Mouse (Mus musculus): ENCODE results near the gene Ncoa1.
A peak's percentile ranks its signal among the peaks of the same experiment; 100 is the strongest.
"Not testable (repeated sequence)": the region's sequence is repeated elsewhere in the genome, so short reads cannot be mapped to it uniquely, and the experiment has no call there.

Gene Ncoa1

DNA sequence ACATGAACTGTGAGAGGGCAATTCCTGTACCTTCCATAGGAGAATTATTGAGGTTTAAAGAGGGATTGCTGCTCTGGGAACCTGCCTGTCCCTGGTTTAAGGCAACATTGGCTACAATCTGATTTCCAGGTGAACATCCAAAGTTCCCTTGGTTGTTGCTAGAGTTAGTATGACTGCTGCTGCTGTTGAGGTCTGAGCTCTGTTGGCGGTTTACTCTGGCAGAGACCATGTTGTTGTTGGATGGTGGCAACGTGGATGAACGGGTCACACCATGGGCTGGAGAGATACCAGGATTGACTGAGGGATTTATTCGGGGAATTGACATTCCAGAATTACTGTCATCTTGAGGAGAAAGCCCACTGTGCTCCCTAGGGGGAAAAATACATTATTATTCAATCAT lies 181.1 kb downstream of the Ncoa1 start:
- no peak for DNase-seq

DNA sequence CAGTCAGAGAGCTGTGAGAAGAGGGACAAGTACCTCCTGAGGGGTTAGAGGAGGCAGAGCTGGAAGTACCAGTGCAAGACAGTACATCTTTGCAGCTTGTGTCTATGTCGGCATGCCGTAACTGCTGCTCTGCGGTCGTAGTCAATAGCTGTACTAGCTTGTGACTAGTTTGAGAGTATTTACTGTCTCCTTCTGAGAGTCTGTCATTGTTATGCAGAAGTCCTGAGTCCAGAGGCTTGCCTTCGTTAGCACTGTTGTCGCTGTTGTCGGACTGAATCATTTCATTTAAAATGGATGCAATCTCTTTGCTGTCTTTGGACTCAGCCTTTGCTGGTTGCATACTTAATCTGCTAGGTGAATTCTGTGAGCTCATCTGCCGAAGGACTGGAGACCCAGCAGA lies 181.7 kb downstream of the Ncoa1 start:
- no peak for DNase-seq

DNA sequence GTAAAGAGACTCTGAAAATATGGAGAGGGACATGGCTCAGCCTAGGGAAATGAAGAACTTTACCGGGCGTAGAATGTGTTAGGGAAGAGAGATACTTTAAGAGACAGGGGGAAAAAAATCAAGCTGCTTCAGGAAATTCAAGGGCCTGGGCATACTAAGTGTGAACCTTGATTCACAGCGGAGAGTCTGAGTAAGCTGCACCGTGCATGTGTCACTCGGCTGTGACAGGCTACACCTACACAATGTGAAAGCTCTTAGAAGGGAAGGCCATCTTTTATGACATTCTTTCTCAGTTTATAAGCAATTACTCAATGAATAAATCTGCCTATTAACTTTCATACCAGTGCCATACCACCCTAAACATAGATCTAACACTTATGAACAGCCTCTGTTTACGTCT lies 183.2 kb downstream of the Ncoa1 start:
- DNase-seq = no peak

DNA sequence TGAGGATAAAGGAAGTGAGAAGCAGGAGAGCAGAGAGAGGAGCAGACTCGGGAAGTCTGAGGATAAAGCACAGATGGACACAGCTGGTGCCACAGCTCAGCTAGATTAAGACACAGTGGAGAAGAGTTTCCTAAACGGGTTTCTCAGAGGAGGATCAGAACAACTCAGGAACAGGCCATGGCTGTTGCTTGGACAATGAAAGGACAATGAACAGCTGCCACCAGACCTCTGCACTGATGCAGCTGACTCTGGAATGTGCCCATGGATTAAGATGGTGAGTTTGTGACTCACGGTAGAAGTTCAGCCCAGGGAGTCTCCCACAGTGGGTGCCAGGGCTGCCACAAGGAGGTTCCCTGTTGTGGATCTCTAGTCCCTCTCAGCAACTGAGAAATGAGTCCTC lies 191.8 kb downstream of the Ncoa1 start:
- DNase-seq = no peak

DNA sequence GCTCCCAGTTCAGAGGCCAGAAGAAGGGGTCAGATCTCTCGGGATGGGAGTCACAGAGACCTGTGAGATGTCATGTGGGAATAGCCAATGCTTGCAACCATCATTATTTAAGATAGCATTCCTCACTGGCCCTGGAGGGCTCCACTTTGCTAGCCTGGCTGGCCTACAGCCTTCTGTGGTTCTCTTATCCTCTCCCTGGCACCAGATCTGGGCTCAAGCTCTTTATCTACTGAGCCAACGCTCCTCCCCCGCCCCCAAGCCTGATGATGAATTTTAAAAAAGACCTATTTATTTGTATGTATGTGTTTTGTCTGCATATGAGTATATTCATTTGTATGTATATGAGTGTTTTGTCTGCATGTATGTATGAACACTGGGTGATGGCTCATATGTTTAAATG lies 197.1 kb downstream of the Ncoa1 start:
- no peak for DNase-seq

DNA sequence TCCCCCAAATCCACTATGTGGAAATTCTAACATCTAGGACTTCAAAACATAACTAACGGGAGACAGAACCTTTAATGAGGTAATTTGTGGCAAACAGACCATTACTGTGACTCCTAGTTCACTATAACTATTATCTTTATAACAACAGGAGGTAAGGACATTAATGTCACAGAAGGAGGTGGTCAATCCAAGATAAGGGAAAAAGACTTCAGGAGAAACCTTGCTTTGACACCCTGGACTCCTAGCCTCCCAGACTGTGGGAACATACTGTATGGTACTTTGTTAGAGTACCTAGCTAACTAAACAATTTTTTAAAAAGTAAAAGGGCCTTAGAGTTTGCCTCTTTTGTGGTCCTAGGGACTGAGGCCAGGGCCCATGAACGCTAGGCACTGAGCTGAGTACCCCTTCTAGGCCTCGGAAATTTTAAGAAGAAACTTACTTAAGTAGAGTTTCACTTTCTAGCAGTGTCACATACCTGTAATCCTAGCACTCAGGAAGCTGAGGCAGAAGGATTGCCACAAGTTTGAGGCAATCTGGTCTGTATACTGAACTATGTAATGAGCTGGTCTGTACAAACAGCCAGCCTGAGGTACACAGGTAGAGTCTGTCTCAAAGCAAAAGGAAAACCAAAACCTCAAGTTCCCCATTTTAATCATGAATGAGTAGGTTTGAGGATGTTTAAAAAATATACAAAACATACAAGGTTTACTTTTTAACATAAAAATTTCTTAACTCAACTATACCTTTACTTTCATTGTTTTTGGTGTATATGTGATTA lies 197.8 kb downstream of the Ncoa1 start:
- DNase-seq = no peak

DNA sequence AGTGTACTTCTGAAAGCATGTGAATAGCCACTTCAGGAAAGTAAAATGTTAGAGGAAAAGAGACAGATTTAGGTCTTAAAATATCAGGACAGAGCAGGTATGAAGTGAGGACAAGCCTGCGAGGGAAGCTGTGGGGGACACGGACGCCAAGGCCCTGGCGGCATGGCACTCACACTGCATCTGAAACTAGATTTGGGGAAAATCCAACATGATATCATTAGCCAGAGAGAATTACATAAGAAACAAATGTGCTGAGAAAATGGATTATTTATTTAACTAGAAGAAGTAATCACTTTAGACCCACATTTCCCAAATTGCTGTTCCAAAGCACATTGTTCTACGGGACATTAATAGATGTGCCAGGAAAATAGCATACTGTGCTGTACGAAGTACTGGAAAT lies 205.9 kb downstream of the Ncoa1 start:
- DNase-seq = peak; percentile 41

DNA sequence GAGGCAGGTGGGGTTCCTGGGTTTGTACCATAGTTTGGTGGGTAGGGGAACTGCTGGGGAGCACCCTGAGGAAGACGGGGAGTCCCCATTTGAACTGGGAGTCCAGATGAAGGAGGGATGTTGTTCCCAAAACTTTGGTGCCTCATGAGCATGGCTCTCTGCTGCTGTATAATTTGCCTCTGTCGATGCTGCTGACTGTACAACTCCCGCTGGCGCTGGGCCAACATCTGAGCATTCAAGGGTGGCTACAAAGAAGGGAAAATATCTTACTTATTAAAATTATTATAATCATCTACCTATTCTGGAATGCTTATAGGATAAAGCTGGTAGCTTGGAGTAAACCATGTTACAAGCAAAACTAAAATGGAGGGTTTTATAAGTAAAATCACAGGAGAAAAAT lies 209.2 kb downstream of the Ncoa1 start:
- DNase-seq = no peak

DNA sequence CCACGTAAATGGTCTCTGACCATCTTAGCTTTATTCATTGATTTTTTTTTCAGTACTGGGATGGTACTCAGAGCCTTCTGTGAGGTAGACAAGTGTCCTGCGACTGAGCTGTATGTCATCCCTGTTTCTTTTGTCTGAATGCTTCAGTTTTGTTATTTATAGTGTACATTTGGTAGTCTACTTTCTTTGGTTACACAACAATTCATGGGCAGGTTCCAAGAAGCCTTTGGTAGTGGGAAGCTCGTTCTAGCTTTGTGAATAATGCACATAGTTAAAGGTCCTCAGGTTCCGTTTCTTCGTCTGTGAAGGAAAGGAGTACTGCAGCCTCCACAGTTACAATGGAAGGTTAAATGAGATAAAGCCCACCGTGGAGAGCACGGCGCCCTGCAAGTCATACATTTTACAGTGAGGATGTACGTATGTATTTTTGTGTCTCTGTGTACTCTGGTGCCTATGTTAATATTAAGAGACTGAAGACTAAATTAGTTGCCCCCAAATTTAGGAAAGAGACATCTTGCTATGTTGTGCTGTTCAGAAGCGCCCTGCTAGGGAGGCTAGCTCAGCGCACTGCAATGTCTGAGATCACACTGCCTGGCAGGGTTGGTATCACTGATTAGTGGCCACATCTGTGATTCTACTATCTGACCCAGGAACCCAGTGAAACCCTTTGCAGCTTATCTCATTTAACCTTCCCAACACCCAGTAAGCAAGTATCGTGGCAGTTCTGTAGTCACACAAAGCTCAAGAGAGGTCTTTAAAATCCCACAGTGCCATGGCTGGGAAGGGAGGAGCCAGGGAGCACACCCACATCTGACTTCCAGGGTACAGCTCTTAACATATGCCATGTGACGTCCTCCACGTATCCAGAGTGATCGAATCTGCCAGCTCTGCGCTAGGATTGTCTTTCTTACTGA lies 224.0 kb downstream of the Ncoa1 start:
- DNase-seq = no peak

DNA sequence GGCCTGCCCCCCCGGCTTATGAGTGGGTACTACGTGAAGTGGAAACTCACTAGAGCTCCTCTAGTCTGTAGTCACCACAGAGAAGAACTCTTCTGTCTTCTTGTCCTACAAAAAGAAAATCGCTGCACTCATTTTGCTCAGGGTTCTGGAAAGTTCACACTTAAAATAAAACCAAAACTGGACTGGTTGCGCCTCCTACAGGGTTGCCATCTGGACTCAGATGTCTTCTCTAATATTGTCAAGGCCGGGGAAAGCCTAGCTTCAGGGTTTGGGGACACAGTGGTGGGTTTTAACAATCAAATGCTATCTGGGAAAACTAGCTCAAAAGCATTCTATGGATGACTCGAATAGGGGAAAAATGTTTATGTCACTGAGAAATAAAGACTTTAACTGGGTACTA lies 227.2 kb downstream of the Ncoa1 start:
- no peak for DNase-seq

DNA sequence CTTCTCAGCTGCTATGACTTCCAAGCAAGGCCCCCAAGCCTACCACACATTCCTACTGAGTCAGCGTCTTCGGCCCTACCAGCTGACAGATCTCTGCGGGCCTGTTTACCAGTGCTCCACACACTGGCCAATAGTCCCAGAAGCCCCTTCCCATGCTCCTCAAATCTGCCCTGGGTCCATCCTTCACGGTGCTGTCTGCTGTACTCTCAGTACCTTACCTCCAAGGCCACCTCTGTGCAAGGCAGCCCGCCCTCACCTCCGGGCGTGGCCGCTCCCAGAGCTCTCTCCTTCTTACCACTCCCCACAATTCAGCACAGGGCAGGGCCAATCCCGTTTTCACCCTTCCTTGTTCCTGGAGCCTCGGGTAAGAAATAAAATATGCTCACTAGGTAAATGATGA lies 231.2 kb downstream of the Ncoa1 start:
- no peak for DNase-seq

DNA sequence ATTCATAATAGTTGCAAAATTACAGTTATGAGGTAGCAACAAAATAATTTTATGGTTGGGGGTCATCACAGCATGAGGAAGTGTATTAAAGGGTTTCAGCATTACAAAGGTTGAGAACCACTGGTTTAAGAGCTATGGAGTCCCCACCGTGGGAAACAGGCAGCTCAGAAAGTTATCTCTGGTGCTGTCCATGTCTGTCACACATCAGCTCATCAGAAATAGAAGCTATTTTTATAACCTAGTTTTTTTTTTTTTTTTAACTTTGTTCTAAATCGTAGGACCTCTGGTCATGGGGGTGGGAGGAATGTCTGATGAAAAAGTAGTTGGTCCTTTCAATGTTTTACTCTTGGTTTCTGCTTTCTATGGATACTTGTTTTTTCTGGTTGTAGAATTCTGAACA lies 233.2 kb downstream of the Ncoa1 start:
- DNase-seq = no peak

DNA sequence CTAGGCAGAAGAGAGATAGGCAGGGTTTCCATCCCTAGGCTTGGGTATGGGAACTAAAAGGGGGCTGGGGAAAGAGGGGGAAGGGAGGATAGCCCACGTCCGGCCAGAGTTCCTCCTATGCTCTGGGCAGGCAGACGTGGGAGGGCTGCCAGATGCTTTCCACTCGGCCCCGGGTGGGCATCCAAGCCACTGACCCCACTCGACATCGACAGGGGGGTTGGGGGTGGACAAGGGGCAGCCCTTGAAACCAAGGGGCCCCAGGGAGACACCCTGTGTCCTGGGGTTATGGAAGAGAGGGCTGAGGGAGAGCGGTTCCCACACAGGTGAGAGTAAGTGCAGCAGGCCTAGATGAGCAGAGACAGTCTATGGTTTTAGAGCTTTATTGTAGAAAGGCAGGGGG lies 236.7 kb downstream of the Ncoa1 start:
- DNase-seq = not testable (repeated sequence)

DNA sequence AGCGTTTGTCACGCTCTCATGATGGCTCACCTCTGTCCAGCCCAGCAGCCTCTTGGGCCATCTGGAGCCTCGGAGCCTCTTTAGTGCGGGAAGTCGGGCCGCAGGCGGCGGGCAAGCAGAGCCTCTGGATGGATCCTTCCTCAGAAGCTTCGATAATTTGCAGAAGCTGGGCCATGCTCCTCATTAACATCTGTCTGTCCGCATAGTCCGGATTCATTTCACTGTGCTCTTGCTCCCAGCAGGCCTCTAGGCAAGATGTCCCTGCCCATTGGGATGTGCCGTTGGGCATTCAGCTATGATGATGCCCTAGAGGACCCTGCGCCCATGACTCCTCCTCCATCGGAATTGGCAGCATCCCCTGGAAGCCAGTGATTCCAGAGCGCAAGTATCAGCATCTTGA lies 239.5 kb downstream of the Ncoa1 start:
- no peak for DNase-seq

DNA sequence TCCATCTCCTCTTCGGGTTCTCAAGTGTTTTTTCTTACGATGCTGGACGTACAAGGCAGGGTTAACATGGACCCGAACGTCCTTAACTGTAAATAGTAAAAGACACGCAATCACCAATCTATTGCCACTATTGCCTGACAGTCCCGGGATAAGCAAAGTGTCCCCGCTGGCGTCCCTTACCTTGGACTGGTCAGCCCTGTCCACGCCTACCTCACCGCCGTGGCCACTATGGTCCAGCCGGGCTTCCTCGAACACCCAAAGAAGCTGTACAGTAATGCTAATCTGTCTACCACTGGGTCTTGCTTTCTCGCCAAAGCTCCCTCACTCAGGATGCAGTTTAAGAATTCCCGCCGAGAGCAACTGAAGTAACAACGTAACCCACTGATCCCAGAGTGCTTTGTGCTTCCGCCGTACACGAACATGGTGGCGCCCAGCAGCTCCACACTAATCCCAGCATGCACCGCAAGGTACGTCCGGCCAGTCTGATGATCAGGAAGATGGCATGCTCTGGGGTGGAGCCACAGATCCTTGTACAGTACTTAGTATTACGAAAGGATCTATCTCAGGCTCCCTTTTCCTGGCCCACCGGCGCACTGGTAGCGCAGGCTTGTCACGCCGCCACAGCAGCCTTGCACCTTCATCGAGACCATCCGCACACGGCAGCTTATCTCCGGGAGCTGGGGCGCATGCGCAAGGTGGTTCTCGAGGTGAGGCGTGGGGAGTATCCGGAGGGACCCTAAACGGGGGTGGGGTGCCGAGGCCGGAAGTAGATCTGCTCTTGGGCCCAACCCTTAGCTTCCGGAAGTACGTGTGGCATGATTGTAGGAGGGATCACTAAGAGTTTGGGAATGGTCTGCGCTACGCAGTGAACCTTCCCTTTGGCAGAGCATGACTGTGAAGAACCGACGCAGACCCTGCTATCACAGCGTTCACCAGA lies 243.1 kb downstream of the Ncoa1 start, which contains the start of the genes Ptrhd1 and Cenpo:
TSS of gene Ptrhd1 (plus strand) at position 456 of the 937 bp plus-strand sequence.
TSS of gene Cenpo (minus strand) at position 723 of the 937 bp plus-strand sequence.
- DNase-seq = peak; percentile 97

DNA sequence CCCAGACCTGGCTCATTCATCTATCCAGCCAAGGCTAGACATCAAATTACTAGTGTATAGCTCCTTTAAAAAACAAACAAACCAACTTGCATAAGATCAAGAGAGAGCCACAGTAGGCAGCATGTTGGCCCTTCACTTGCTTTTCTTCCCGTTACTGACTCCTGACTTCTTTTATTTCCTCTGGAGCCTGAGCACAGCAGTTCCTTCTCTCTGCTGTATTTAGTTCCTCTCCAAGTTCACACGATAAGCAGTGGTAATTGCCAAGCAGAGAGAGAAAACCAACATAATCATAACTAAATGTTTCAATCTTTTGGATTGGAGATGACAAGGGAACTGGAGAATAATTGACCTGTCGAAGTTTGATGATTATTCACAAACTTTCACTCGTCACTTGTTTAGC lies 244.2 kb downstream of the Ncoa1 start:
- no peak for DNase-seq

DNA sequence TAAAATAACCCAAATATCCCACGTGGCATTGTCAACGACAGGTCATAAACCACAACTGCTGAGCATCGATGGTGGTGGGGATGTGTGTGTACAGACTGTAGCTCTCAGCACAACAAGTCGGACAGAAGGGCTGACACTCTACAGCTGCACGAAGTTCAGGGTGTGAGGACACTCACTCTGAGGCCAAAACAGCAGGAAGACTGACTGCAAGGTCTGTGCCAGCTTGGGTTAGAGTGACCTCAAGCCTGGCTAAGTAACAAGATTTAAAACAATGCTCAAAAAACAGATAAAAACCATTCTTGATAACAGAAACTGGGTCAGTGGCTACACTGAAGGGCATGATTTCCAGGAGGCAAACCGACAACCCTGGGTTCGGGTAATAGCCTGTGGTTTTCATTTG lies 246.8 kb downstream of the Ncoa1 start:
- no peak for DNase-seq

DNA sequence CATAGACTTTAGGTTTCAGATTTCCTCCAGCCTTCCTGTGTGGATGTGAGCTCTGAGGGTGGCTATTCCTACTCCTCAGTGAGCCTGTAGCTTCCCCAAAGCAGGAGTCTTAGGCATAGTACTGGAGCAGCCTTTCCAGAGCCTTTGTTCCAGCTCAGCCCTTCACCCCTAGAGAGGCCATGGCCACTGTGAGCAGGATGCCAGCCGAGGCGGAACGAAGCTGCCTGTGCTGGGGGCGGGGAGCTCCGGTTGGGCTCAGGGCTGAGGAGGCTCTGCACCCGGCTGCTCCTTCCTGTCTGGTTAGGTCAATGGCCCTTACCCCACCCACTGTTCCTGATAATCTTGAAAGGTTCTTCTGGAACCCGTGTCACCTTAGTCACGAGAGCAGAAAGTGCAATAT lies 264.1 kb downstream of the Ncoa1 start:
- DNase-seq = no peak

DNA sequence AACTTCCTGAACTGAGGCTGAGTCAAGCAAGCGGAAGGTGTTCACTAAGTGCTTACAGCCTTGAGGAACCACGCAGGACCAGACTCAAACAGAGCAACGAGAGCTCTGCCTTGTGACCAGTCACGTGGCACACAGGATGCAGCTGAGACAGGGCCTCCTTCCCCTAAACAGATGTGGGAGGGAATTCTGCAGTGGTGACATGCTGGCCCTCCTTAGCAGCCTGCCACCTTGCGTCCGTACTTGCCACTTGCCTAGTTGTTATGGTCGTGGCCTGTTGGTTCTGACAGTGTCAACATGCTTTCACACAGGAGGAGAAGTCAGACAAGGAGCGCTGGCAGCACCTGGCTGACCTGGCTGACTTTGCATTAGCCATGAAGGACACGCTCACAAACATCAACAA lies 265.8 kb downstream of the Ncoa1 start:
- peak; percentile 76 for DNase-seq

DNA sequence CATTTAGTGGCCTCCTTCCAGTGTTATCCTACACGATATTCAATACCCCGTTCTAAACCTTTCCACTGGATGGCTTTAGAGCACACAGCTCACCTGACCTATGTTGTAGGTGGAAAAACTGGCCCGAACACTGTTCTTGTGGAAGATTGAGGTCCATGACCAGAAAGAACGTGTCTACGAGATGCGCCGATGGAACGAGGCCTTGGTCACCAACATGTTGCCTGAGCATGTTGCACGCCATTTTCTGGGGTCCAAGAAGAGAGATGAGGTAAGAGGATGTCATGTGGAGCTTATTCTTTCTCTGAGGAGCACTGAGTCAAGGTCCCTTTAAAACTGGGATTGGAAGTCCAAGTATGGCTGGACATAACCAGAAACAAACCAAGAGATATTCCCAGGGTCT lies 267.8 kb downstream of the Ncoa1 start:
- DNase-seq = no peak

DNA sequence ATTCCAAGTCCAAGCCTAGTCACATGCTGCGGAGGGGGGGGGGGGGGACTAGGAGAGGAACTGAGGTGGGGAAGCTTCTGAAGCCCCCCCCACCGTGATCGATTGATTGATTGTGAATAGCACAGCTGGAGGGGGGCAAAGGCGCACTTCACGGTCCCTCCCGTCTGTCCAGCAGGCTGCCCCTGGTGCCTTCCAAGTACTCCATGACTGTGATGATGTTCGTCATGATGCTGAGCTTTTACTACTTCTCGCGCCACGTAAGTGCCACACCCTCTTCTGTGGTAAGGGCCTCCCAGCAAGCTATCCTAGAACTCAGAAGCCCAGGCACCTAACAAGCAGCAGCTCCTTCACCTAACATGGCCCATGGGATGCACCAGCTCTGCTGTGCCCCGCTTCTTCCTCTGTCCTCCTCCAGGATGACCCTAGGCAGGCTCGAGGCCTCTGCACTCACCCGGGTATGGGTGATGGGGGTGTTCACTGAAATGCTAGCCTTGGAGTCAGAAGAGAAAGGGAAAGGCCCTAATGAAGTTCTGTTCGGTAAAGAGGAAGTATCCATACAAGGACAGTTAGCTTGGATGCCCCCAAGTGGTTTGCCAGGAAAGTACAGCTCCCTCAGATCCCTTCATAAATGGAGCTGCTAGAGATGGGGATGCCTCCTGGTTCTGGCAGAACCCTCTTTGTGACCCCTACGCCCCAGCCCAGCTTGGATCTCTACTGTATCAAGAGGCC lies 268.4 kb downstream of the Ncoa1 start:
- peak; percentile 61 for DNase-seq

DNA sequence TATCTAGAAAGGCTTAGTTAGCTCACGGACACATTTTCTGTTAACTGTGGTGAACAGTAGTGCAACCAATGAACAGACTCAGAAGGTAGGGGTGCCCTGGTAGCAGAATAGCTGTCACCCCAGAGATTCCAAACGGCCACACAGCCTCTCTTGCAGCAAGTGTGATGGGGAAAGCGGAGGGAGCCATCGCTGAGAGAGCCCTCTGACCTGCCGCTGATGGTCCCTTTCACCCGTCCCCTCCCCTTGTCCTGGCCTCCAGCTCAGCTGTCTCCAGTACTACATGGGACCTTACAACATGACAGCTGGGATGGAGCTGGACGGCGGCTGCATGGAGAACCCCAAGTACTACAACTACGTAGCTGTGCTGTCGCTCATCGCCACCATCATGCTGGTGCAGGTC lies 270.9 kb downstream of the Ncoa1 start:
- DNase-seq = no peak

All from layer of hippocampus, adult 9-11 months (tissue).